Mouse (Mus musculus) ES-E14 (cell line): ENCODE measurements around the gene Dlg2.

ENCODE experiments used
- MAFK ChIP-seq: IDR thresholded peaks from 2 replicates; pipeline ENCODE4 v1.6.1; 2014; ENCODE audit warnings: mild to moderate bottlenecking, low read depth, low read length, inconsistent platforms; ENCODE audit not compliant: insufficient read depth
- ZC3H11A ChIP-seq: IDR thresholded peaks from 2 replicates; pipeline ENCODE4 v1.6.1; 2012; ENCODE audit warnings: low read depth, mild to moderate bottlenecking, inconsistent platforms, low read length, borderline replicate concordance

- TF ChIP-seq MAFK (no peak), ZC3H11A (no peak)
Measured at GRCm38 (mm10) chr7:91429712-91430275, 953.3 kb downstream of the Dlg2 start.
